Mouse (Mus musculus): ENCODE data around the gene Rbm42. TPM values are rescaled to one million over a fixed set of nuclear protein-coding genes. Genes with fewer than 3 reads are reported as not detected.

The Rbm42 gene
- polyA plus RNA-seq, 1 experiment from 2014 or later = 138 TPM

- H3K27ac ChIP-seq (ENCODE audit: low read depth, low read length) = no peak within 1 kb of the TSS
- H3K4me1 ChIP-seq (ENCODE audit: control insufficient read depth, insufficient read depth, low read length) = peaks cover 6% of the 10 kb centered on the region
- peaks cover 8% of the 10 kb centered on the region for H3K36me3 ChIP-seq (ENCODE audit: control insufficient read depth, insufficient read depth, low read length)
- peak; percentile 92 for ATAC-seq (ENCODE audit: low FRiP score)
- no peaks in the 10 kb centered on the region for H3K9me3 ChIP-seq (ENCODE audit: control insufficient read depth, low read length)
- H3K4me2 ChIP-seq = peak within 1 kb of the TSS; percentile 87
- H3K27me3 ChIP-seq (ENCODE audit: control insufficient read depth, insufficient read depth, low read length) = peaks cover 3% of the 10 kb centered on the region; the same call in 1 of the 2 replicates
- peak within 1 kb of the TSS; percentile 81 for H3K9ac ChIP-seq (ENCODE audit: low read length)
- WGBS = 2% methylated on average over 44 of the region's 44 CpGs
- peak; percentile 99 for DNase-seq (ENCODE audit: low spot score, missing footprints)
- peak within 1 kb of the TSS; percentile 62 for H3K4me3 ChIP-seq (ENCODE audit: low read depth, low read length)
Measured at GRCm38 (mm10) chr7:30625530-30626384, 24.4 kb downstream of the Rbm42 start, which contains the start of gene Cox6b1. Gene Cox6b1 (minus strand): TSS chr7:30626151.

DNA sequence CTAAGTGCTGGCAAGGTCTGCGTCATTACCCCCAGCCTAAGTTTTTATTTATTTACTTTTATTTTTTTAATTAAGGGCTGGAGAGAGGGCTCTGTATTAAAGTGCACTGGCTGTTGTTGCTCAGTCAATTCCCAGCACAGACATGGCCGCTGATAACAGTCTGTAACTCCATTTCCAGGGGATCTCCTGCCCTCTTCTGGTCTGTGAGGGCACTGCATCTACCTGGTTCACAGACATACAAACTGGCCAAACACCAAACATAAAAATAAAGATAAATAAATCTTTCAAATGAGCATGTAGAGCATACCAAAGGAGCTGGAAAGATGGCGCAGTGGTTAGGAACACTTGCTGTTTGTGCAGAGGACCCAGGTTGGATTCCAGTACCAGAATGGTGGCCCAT, 30.9 kb downstream of the Rbm42 start:
- Histone ChIP-seq H3K4me2 (no peak overlapping the region), H3K4me1 (ENCODE audit: control insufficient read depth, insufficient read depth, low read length) (no peaks in the 10 kb centered on the region), H3K36me3 (ENCODE audit: control insufficient read depth, insufficient read depth, low read length) (peaks cover 14% of the 10 kb centered on the region), H3K9ac (ENCODE audit: low read length) (no peak overlapping the region), H3K4me3 (ENCODE audit: low read depth, low read length) (no peak overlapping the region), H3K27ac (ENCODE audit: low read depth, low read length) (no peak overlapping the region), H3K27me3 (ENCODE audit: control insufficient read depth, insufficient read depth, low read length) (no peaks in the 10 kb centered on the region), H3K9me3 (ENCODE audit: control insufficient read depth, low read length) (no peaks in the 10 kb centered on the region)
- DNase-seq (ENCODE audit: low spot score, missing footprints) = peak; percentile 73
- ATAC-seq (ENCODE audit: low FRiP score) = no peak
- 87% methylated on average over 3 of the region's 3 CpGs for WGBS

DNA sequence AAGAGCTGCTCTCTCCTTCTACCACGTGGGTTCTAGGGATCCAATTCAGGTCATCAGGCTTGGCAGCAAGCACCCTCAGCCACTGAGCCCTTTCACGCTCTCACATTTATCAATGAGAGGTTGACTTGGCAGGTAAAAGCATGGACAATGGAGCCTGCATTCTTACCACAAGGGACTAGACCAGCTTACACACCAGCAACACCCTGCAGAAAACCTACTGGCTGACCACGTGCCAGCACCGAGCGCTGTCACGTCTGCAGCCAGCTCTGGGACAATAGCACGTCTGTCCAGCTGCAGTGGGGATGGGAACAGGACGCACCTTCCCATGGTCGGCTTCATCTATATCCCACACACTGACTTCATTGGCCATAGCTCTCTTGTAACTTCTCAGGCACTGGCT, 31.5 kb downstream of the Rbm42 start:
- H3K36me3 ChIP-seq (ENCODE audit: control insufficient read depth, insufficient read depth, low read length) = peaks cover 13% of the 10 kb centered on the region
- no peaks in the 10 kb centered on the region for H3K27me3 ChIP-seq (ENCODE audit: control insufficient read depth, insufficient read depth, low read length)
- H3K9me3 ChIP-seq (ENCODE audit: control insufficient read depth, low read length) = no peaks in the 10 kb centered on the region
- no peaks in the 10 kb centered on the region for H3K4me1 ChIP-seq (ENCODE audit: control insufficient read depth, insufficient read depth, low read length)
- no peak overlapping the region for H3K9ac ChIP-seq (ENCODE audit: low read length)
- H3K27ac ChIP-seq (ENCODE audit: low read depth, low read length) = no peak overlapping the region
- DNase-seq (ENCODE audit: low spot score, missing footprints) (peak; percentile 57), ATAC-seq (ENCODE audit: low FRiP score) (no peak)
- H3K4me3 ChIP-seq (ENCODE audit: low read depth, low read length) = no peak overlapping the region
- no peak overlapping the region for H3K4me2 ChIP-seq
- 96% methylated on average over 9 of the region's 9 CpGs for WGBS

- Histone ChIP-seq H3K9me3 (ENCODE audit: control insufficient read depth, low read length) (no peaks in the 10 kb centered on the region), H3K4me1 (ENCODE audit: control insufficient read depth, insufficient read depth, low read length) (no peaks in the 10 kb centered on the region), H3K9ac (ENCODE audit: low read length) (no peak overlapping the region), H3K4me2 (no peak overlapping the region), H3K4me3 (ENCODE audit: low read depth, low read length) (no peak overlapping the region), H3K27ac (ENCODE audit: low read depth, low read length) (no peak overlapping the region), H3K36me3 (ENCODE audit: control insufficient read depth, insufficient read depth, low read length) (peaks cover 7% of the 10 kb centered on the region; the same call in 1 of the 2 replicates), H3K27me3 (ENCODE audit: control insufficient read depth, insufficient read depth, low read length) (no peaks in the 10 kb centered on the region)
- DNase-seq (ENCODE audit: low spot score, missing footprints) (no peak), ATAC-seq (ENCODE audit: low FRiP score) (0 out of 2 replicates have a peak, but pooled peaks have one; percentile 33)
- WGBS = 63% methylated on average over 5 of the region's 5 CpGs
Measured at GRCm38 (mm10) chr7:30615049-30615760, 34.9 kb downstream of the Rbm42 start.

- ATAC-seq (ENCODE audit: low FRiP score) (no peak), DNase-seq (ENCODE audit: low spot score, missing footprints) (no peak)
- Histone ChIP-seq H3K9me3 (ENCODE audit: control insufficient read depth, low read length) (no peaks in the 10 kb centered on the region), H3K27ac (ENCODE audit: low read depth, low read length) (no peak overlapping the region), H3K4me2 (no peak overlapping the region), H3K36me3 (ENCODE audit: control insufficient read depth, insufficient read depth, low read length) (peaks cover 7% of the 10 kb centered on the region; the same call in 1 of the 2 replicates), H3K4me3 (ENCODE audit: low read depth, low read length) (no peak overlapping the region), H3K9ac (ENCODE audit: low read length) (no peak overlapping the region), H3K4me1 (ENCODE audit: control insufficient read depth, insufficient read depth, low read length) (no peaks in the 10 kb centered on the region), H3K27me3 (ENCODE audit: control insufficient read depth, insufficient read depth, low read length) (no peaks in the 10 kb centered on the region)
- 78% methylated on average over 2 of the region's 2 CpGs for WGBS
Measured at GRCm38 (mm10) chr7:30614454-30614853, 35.7 kb downstream of the Rbm42 start.

DNA sequence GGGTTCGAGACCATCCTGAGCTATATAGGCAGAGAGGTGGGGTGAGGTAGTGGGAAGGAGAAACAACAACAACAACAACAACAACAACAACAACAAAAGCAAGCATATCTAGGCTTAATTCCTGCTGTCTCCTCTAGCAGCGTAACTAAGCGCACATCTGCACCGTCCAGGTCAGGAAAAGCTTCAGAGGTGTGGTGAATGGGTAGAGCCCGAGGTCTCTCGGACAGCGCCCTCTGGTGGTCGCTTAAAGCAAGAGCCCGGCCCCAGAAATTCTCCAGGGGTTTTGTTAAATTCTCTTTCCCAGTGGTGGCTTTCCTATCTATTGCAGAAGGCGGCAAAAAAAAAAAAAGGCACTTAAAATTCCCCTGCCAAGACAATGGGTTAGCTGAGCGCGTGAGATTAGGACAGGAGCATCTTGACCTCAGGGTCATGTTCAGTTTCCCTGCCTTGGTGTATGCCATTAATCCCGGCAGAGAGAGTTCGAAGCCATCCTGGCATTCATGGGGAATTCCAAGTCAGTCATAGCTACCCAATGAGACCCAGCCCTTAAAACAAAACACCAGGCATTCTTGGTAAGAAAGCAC, 36.5 kb downstream of the Rbm42 start:
- H3K4me2 ChIP-seq = no peak overlapping the region
- H3K4me1 ChIP-seq (ENCODE audit: control insufficient read depth, insufficient read depth, low read length) = no peaks in the 10 kb centered on the region
- H3K9me3 ChIP-seq (ENCODE audit: control insufficient read depth, low read length) = no peaks in the 10 kb centered on the region
- no peak overlapping the region for H3K4me3 ChIP-seq (ENCODE audit: low read depth, low read length)
- peak; percentile 93 for DNase-seq (ENCODE audit: low spot score, missing footprints)
- H3K27me3 ChIP-seq (ENCODE audit: control insufficient read depth, insufficient read depth, low read length) = no peaks in the 10 kb centered on the region
- 24% methylated on average over 14 of the region's 14 CpGs for WGBS
- H3K36me3 ChIP-seq (ENCODE audit: control insufficient read depth, insufficient read depth, low read length) = peaks cover 7% of the 10 kb centered on the region; the same call in 1 of the 2 replicates
- H3K9ac ChIP-seq (ENCODE audit: low read length) = no peak overlapping the region
- no peak overlapping the region for H3K27ac ChIP-seq (ENCODE audit: low read depth, low read length)
- ATAC-seq (ENCODE audit: low FRiP score) = peak; percentile 42; the same call in 1 of the 2 replicates

DNA sequence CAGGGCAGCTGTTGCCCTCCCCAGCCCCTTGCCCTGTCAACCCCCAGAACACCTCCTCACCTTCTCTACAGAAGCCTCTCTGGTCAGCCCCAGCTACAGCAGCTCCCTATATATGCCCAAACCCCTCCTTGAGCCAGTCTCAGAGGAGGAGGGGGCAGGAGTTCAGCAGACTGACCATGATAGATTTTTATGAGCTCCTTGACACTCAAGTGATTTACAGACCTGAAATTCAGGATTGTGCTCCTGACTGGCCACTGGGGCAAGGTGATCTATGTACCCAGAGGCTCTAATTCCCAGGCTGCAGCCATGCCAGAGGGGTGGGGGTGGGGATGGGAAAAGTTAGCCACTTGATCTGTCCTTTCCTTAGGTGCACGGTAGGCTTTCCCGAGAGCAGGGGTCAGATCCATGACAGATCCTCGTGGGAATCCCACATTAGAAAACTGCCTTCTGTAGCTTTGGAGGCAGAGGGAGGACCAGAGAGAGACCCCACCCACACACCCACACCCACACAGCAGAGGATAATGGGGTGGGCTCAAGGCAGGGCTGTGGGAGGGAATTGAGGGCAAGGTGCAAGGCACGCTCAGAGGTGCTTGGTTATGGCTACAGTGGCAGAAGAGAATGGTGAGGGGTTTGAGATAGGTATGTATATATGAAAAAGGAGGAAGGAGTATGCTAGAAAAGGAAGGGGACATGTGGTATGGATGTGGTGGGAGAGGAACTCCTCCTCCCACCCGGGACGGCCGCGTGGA, 37.3 kb downstream of the Rbm42 start, which contains the start of gene Upk1a:
TSS of gene Upk1a (minus strand) at position 194 of the 749 bp plus-strand sequence.
- no peak within 1 kb of the TSS for H3K9ac ChIP-seq (ENCODE audit: low read length)
- no peaks in the 10 kb centered on the region for H3K9me3 ChIP-seq (ENCODE audit: control insufficient read depth, low read length)
- no peaks in the 10 kb centered on the region for H3K27me3 ChIP-seq (ENCODE audit: control insufficient read depth, insufficient read depth, low read length)
- peaks cover 7% of the 10 kb centered on the region; the same call in 1 of the 2 replicates for H3K36me3 ChIP-seq (ENCODE audit: control insufficient read depth, insufficient read depth, low read length)
- H3K4me2 ChIP-seq = no peak within 1 kb of the TSS
- no peak for DNase-seq (ENCODE audit: low spot score, missing footprints)
- ATAC-seq (ENCODE audit: low FRiP score) = no peak
- H3K27ac ChIP-seq (ENCODE audit: low read depth, low read length) = no peak within 1 kb of the TSS
- no peaks in the 10 kb centered on the region for H3K4me1 ChIP-seq (ENCODE audit: control insufficient read depth, insufficient read depth, low read length)
- WGBS = 79% methylated on average over 8 of the region's 8 CpGs
- H3K4me3 ChIP-seq (ENCODE audit: low read depth, low read length) = no peak within 1 kb of the TSS

GRCm38 (mm10) chr7:30610043-30610442, 40.1 kb downstream of the Rbm42 start:
- no peak for DNase-seq (ENCODE audit: low spot score, missing footprints)
- Histone ChIP-seq H3K27me3 (ENCODE audit: control insufficient read depth, insufficient read depth, low read length) (no peaks in the 10 kb centered on the region), H3K4me1 (ENCODE audit: control insufficient read depth, insufficient read depth, low read length) (no peaks in the 10 kb centered on the region), H3K27ac (ENCODE audit: low read depth, low read length) (no peak overlapping the region), H3K4me2 (no peak overlapping the region), H3K9me3 (ENCODE audit: control insufficient read depth, low read length) (no peaks in the 10 kb centered on the region), H3K36me3 (ENCODE audit: control insufficient read depth, insufficient read depth, low read length) (no peaks in the 10 kb centered on the region), H3K9ac (ENCODE audit: low read length) (no peak overlapping the region), H3K4me3 (ENCODE audit: low read depth, low read length) (no peak overlapping the region)
- 55% methylated on average over 7 of the region's 7 CpGs for WGBS
- ATAC-seq (ENCODE audit: low FRiP score) = no peak
